ENCODE assay signal across 13 mouse cellular contexts in genomic region chr17:28452889-28453288, GRCm38 (mm10).
A peak's percentile ranks its signal among the peaks of the same experiment; 100 is the strongest.
DNase-seq lines count a peak whose midpoint lies in the region; ATAC-seq and TF ChIP-seq lines count a peak whose summit lies in the region.
"Had no signal": no experiment of that assay in that cellular context is flagged by ENCODE, and none has a peak within 500 bp of the region (broad histone marks: within the 10 kb centered on the region; RNA-seq: fewer than 3 reads in every experiment).

No protein-coding gene starts in this region.

- H3K27me3 ChIP-seq in forebrain, embryonic 15.5 days: no peaks in the 10 kb centered on the region
- H3K27me3 ChIP-seq in forebrain, embryonic 16.5 days (replicated peaks; ENCODE audit: control insufficient read depth, insufficient read depth, low read length): no peaks in the 10 kb centered on the region
- no peaks in the 10 kb centered on the region for H3K27me3 ChIP-seq in midbrain, embryonic 14.5 days (ENCODE audit: control insufficient read depth, insufficient read depth, low read length)
- no peaks in the 10 kb centered on the region for H3K27me3 ChIP-seq in midbrain, embryonic 10.5 days (ENCODE audit: low read depth, poor library complexity, severe bottlenecking)
- no peaks in the 10 kb centered on the region for H3K27me3 ChIP-seq in intestine, postnatal 0 days (replicated peaks; ENCODE audit: control insufficient read depth, insufficient read depth, low read length)
- no peaks in the 10 kb centered on the region for H3K27me3 ChIP-seq in liver, embryonic 11.5 days (replicated peaks; ENCODE audit: control insufficient read depth, insufficient read depth, low read length)

- 0 out of 2 replicates have a peak overlapping the region, but pooled peaks have one; percentile 23 for H3K27ac ChIP-seq in forebrain, embryonic 15.5 days (replicated peaks)
- no peak overlapping the region; the same call in 1 of the 2 replicates for H3K27ac ChIP-seq in forebrain, embryonic 16.5 days (ENCODE audit: low read length)
- H3K27ac ChIP-seq in midbrain, embryonic 14.5 days (replicated peaks; ENCODE audit: low read depth, low read length): no peak overlapping the region
- H3K27ac ChIP-seq in midbrain, embryonic 10.5 days (replicated peaks): no peak overlapping the region
- no peak overlapping the region for H3K27ac ChIP-seq in intestine, postnatal 0 days (ENCODE audit: low read depth, low read length)
- no peak overlapping the region for H3K27ac ChIP-seq in liver, embryonic 11.5 days (ENCODE audit: low read depth, low read length)

- peak; percentile 23 for DNase-seq in midbrain, embryonic 14.5 days
- no peak for DNase-seq in midbrain, embryonic 10.5 days (ENCODE audit: low spot score)
- DNase-seq in retina, postnatal 7 days (ENCODE audit: low read depth, low spot score): peak; percentile 11
- DNase-seq in liver, embryonic 11.5 days (ENCODE audit: low spot score): no peak
- no peak for DNase-seq in spleen, postnatal 36 days (ENCODE audit: low spot score in 2 of 2)
- DNase-seq: cerebellum, adult 9-10 months; layer of hippocampus, adult 9-11 months; left cerebral cortex, postnatal 4 days; spleen, adult 18-20 months; thymus, adult 2 months had no signal

- no peak overlapping the region for H3K4me2 ChIP-seq in forebrain, embryonic 15.5 days (replicated peaks)
- no peak overlapping the region for H3K4me2 ChIP-seq in forebrain, embryonic 16.5 days (ENCODE audit: low read length)
- no peak overlapping the region for H3K4me2 ChIP-seq in midbrain, embryonic 14.5 days (ENCODE audit: low read length)
- no peak overlapping the region for H3K4me2 ChIP-seq in intestine, postnatal 0 days (replicated peaks; ENCODE audit: low read depth)
- H3K4me2 ChIP-seq in liver, embryonic 11.5 days: no peak overlapping the region

- H3K36me3 ChIP-seq in forebrain, embryonic 15.5 days: no peaks in the 10 kb centered on the region
- H3K36me3 ChIP-seq in forebrain, embryonic 16.5 days (ENCODE audit: control insufficient read depth, insufficient read depth): no peaks in the 10 kb centered on the region
- no peaks in the 10 kb centered on the region for H3K36me3 ChIP-seq in midbrain, embryonic 14.5 days (ENCODE audit: control insufficient read depth, insufficient read depth, low read length)
- H3K36me3 ChIP-seq in midbrain, embryonic 10.5 days: no peaks in the 10 kb centered on the region
- no peaks in the 10 kb centered on the region for H3K36me3 ChIP-seq in intestine, postnatal 0 days (ENCODE audit: control insufficient read depth, insufficient read depth)
- no peaks in the 10 kb centered on the region for H3K36me3 ChIP-seq in liver, embryonic 11.5 days (ENCODE audit: control insufficient read depth, insufficient read depth, low read length)

- ATAC-seq in forebrain, embryonic 15.5 days (replicated peaks): no peak
- no peak for ATAC-seq in forebrain, embryonic 16.5 days
- ATAC-seq in midbrain, embryonic 14.5 days (ENCODE audit: low FRiP score, low TSS enrichment): no peak
- peak; percentile 51; the same call in 1 of the 2 replicates for ATAC-seq in intestine, postnatal 0 days
- no peak for ATAC-seq in liver, embryonic 11.5 days (replicated peaks; ENCODE audit: low FRiP score)

- no peaks in the 10 kb centered on the region for H3K9me3 ChIP-seq in forebrain, embryonic 15.5 days
- no peaks in the 10 kb centered on the region for H3K9me3 ChIP-seq in forebrain, embryonic 16.5 days (ENCODE audit: control insufficient read depth, low read length)
- H3K9me3 ChIP-seq in midbrain, embryonic 14.5 days (ENCODE audit: control insufficient read depth, low read length): no peaks in the 10 kb centered on the region
- no peaks in the 10 kb centered on the region for H3K9me3 ChIP-seq in midbrain, embryonic 10.5 days (replicated peaks)
- no peaks in the 10 kb centered on the region for H3K9me3 ChIP-seq in intestine, postnatal 0 days (ENCODE audit: control insufficient read depth)
- no peaks in the 10 kb centered on the region for H3K9me3 ChIP-seq in liver, embryonic 11.5 days (ENCODE audit: control insufficient read depth, low read length)

- H3K9ac ChIP-seq in forebrain, embryonic 15.5 days (replicated peaks): no peak overlapping the region
- H3K9ac ChIP-seq in forebrain, embryonic 16.5 days (replicated peaks; ENCODE audit: low read depth, low read length): no peak overlapping the region
- no peak overlapping the region for H3K9ac ChIP-seq in midbrain, embryonic 14.5 days (replicated peaks; ENCODE audit: low read length)
- H3K9ac ChIP-seq in intestine, postnatal 0 days (ENCODE audit: low read depth, low read length): no peak overlapping the region
- no peak overlapping the region for H3K9ac ChIP-seq in liver, embryonic 11.5 days (ENCODE audit: low read depth, low read length)

- H3K4me1 ChIP-seq in forebrain, embryonic 15.5 days: peaks cover 4% of the 10 kb centered on the region; the same call in 1 of the 2 replicates
- 0 out of 2 replicates have a peak, but pooled peaks cover 2% of the 10 kb centered on the region for H3K4me1 ChIP-seq in forebrain, embryonic 16.5 days (replicated peaks; ENCODE audit: control insufficient read depth, insufficient read depth, low read length)
- H3K4me1 ChIP-seq in midbrain, embryonic 14.5 days (ENCODE audit: control insufficient read depth, insufficient read depth, low read length): 0 out of 2 replicates have a peak, but pooled peaks cover 3% of the 10 kb centered on the region
- H3K4me1 ChIP-seq in midbrain, embryonic 10.5 days: no peaks in the 10 kb centered on the region
- no peaks in the 10 kb centered on the region for H3K4me1 ChIP-seq in intestine, postnatal 0 days (replicated peaks; ENCODE audit: control insufficient read depth, insufficient read depth, low read length)
- H3K4me1 ChIP-seq in liver, embryonic 11.5 days (replicated peaks; ENCODE audit: control insufficient read depth, insufficient read depth, low read length): peaks cover 4% of the 10 kb centered on the region

- no peak overlapping the region for H3K4me3 ChIP-seq in forebrain, embryonic 15.5 days
- no peak overlapping the region for H3K4me3 ChIP-seq in forebrain, embryonic 16.5 days (replicated peaks; ENCODE audit: low read length)
- no peak overlapping the region for H3K4me3 ChIP-seq in midbrain, embryonic 14.5 days (replicated peaks; ENCODE audit: low read depth, low read length)
- no peak overlapping the region for H3K4me3 ChIP-seq in midbrain, embryonic 10.5 days
- H3K4me3 ChIP-seq in intestine, postnatal 0 days (ENCODE audit: low read depth, low read length): no peak overlapping the region
- H3K4me3 ChIP-seq in liver, embryonic 11.5 days (ENCODE audit: low read depth, low read length): no peak overlapping the region

- WGBS in forebrain, embryonic 15.5 days: 70% methylated on average over 6 of the region's 6 CpGs
- WGBS in forebrain, embryonic 16.5 days: 62% methylated on average over 6 of the region's 6 CpGs
- WGBS in midbrain, embryonic 14.5 days: 68% methylated on average over 6 of the region's 6 CpGs
- WGBS in midbrain, embryonic 10.5 days: 88% methylated on average over 6 of the region's 6 CpGs
- WGBS in intestine, postnatal 0 days: 40% methylated on average over 6 of the region's 6 CpGs
- WGBS in liver, embryonic 11.5 days: 77% methylated on average over 6 of the region's 6 CpGs

- no peak for TF ChIP-seq CTCF in intestine, postnatal 0 days (IDR thresholded peaks at IDR 0.05; ENCODE audit: low read depth)

Comparison
In these comparisons a context has a peak if more than half of its experiments do, and no peak if none do; other contexts are left out.
1. DNase-seq: peak in midbrain, embryonic 14.5 days (single experiment) and retina, postnatal 7 days (single experiment); none in midbrain, embryonic 10.5 days (single experiment), liver, embryonic 11.5 days (single experiment) and spleen, postnatal 36 days (0 of 2).